Mouse (Mus musculus) T-helper 1 cell (primary cell): ENCODE measurements around the gene Gm17349.

Experiments
- in situ Hi-C: fragments of 300-600 bp; cut with MboI, MseI; formaldehyde crosslinking; loops from one replicate; pipeline ENCODE4 v1.15.1; 2025; ENCODE audit warnings: high pct_unique_total_duplicates

Gm17349 gene

GRCm38 (mm10) chr15:99700219-99701106 is 4.8 kb downstream of the Gm17349 start:
- in situ Hi-C loops, result no loop called here

- in situ Hi-C loops, result no loop called here
Observed at GRCm38 (mm10) chr15:99699715-99700114, 5.6 kb downstream of the Gm17349 start.

GRCm38 (mm10) chr15:99698533-99699085 is 6.7 kb downstream of the Gm17349 start:
- in situ Hi-C loops, result no loop called here

GRCm38 (mm10) chr15:99697309-99697708 is 8.0 kb downstream of the Gm17349 start:
- in situ Hi-C loops, result no loop called here

- in situ Hi-C loops, result no loop called here
Observed at GRCm38 (mm10) chr15:99691976-99692375, 13.3 kb downstream of the Gm17349 start.

- in situ Hi-C loops, result no loop called here
Observed at GRCm38 (mm10) chr15:99690924-99691323, 14.4 kb downstream of the Gm17349 start.

GRCm38 (mm10) chr15:99688712-99689111 is 16.6 kb downstream of the Gm17349 start:
- in situ Hi-C loops, result loop anchor here (10.0 kb wide), 1 partner anchor 184 kb away; no protein-coding TSS in a partner anchor

GRCm38 (mm10) chr15:99684156-99684555 is 21.1 kb downstream of the Gm17349 start:
- in situ Hi-C loops, result loop anchor here (10.0 kb wide), 1 partner anchor 179 kb away; no protein-coding TSS in a partner anchor

GRCm38 (mm10) chr15:99682880-99683279 is 22.4 kb downstream of the Gm17349 start:
- in situ Hi-C loops, result loop anchor here (10.0 kb wide), 1 partner anchor 178 kb away; no protein-coding TSS in a partner anchor

GRCm38 (mm10) chr15:99679008-99679407 is 26.3 kb downstream of the Gm17349 start:
- in situ Hi-C loops, result no loop called here

GRCm38 (mm10) chr15:99678063-99678800 is 27.1 kb downstream of the Gm17349 start:
- in situ Hi-C loops, result no loop called here

- in situ Hi-C loops, result no loop called here
Observed at GRCm38 (mm10) chr15:99677089-99677488, 28.2 kb downstream of the Gm17349 start.

- in situ Hi-C loops, result loop anchor here (5.0 kb wide), 1 partner anchor 78 kb away; no protein-coding TSS in a partner anchor
Observed at GRCm38 (mm10) chr15:99674866-99675265, 30.4 kb downstream of the Gm17349 start.

GRCm38 (mm10) chr15:99671783-99672182 is 33.5 kb downstream of the Gm17349 start:
- in situ Hi-C loops, result loop anchor here (5.0 kb wide), 1 partner anchor 74 kb away; no protein-coding TSS in a partner anchor

- in situ Hi-C loops, result loop anchor here (5.0 kb wide), 1 partner anchor 74 kb away; no protein-coding TSS in a partner anchor
Observed at GRCm38 (mm10) chr15:99670964-99671670, 34.2 kb downstream of the Gm17349 start.

- in situ Hi-C loops, result loop anchor here (5.0 kb wide), 1 partner anchor 73 kb away; no protein-coding TSS in a partner anchor
Observed at GRCm38 (mm10) chr15:99670154-99670821, 35.0 kb downstream of the Gm17349 start, which contains the start of gene Asic1. TSS of gene Asic1 (plus strand) at chr15:99670368.

- in situ Hi-C loops, result no loop called here
Observed at GRCm38 (mm10) chr15:99669392-99669791, 35.9 kb downstream of the Gm17349 start.

- in situ Hi-C loops, result no loop called here
Observed at GRCm38 (mm10) chr15:99668881-99669280, 36.4 kb downstream of the Gm17349 start.

GRCm38 (mm10) chr15:99667544-99667943 is 37.7 kb downstream of the Gm17349 start:
- in situ Hi-C loops, result no loop called here
